Mouse (Mus musculus) thymus, adult 2 months (tissue): ENCODE data around the gene Gm49510.

ENCODE experiments used
- CTCF ChIP-seq: fragments of 200-500 bp; IDR thresholded peaks from 2 replicates; pipeline ENCODE4 v1.5.1; 2012; ENCODE audit warnings: mild to moderate bottlenecking, control low read depth, low read length, moderate library complexity, borderline replicate concordance; ENCODE audit not compliant: control insufficient read depth, poor library complexity, insufficient read depth; ENCODE audit errors: extremely low read depth
- POLR2A ChIP-seq: fragments of 200-500 bp; IDR thresholded peaks from 2 replicates; pipeline ENCODE4 v1.6.1; 2012; ENCODE audit warnings: mild to moderate bottlenecking, low read length, control low read depth, moderate library complexity; ENCODE audit not compliant: control insufficient read depth, poor library complexity, insufficient read depth; ENCODE audit errors: extremely low read depth

DNA sequence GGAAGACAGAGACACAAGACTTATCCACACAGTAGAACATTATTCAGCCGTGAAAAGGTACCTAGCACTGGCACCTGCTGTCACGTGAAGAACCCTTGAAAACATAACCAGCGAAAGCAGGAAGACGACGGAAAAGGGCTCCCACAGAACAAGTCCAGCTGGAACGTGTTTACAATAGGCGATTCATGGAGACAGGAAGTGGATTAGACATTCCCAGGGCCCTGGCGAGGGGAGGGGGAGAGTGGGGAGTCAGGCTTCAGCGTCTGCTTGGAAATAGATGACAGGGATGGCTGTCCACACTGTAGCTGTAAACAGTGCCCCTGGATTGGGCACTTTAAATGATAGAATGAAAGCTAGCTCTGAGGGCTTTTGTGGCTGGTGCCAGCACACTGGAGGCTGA, 31.1 kb upstream of the Gm49510 start:
- TF ChIP-seq CTCF (no peak), POLR2A (no peak)
